Mouse (Mus musculus): ENCODE results near the gene Ibsp.

DNA sequence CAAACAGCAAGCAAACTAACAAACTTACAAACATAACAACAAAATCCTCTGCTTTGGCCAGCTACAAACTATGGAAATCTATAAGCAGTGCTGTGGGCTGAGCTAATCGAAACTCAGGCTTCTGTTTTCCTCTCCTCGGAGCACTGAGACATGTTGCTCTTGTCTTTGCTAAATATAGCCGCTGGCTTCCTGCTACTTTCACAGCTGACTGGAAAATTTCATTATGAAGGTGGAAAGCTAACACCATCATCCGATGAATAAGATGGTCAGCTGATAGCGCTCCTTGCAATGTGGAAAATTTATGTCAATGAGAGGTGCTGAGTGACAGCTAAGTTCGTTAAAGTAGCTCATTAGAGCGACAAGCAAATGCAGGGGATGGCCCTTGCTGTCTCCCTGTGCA is 59.6 kb downstream of the Ibsp start:
- TF ChIP-seq POLR2A (IDR thresholded peaks at IDR 0.05; ENCODE audit: control insufficient read depth, extremely low read depth, insufficient read depth, low read length, poor library complexity) (no peak), CTCF (IDR thresholded peaks at IDR 0.05; ENCODE audit: borderline replicate concordance, control insufficient read depth, extremely low read depth, insufficient read depth, low read length, poor library complexity) (no peak)

Data from thymus, adult 2 months (tissue).